Mouse (Mus musculus) CD4-positive naive resting alpha-beta T cell, adult 57 days (primary cell): ENCODE results near the gene Gjb4. TPM values are rescaled to one million over a fixed set of nuclear protein-coding genes. Genes with fewer than 3 reads are reported as not detected.

Source experiments
- total RNA-seq: library from RNA; stranded (reverse); gene quantifications from one replicate; pipeline ENCODE4 v1.2.4, GENCODE M21; 2023

The Gjb4 gene
- total RNA-seq, result not detected

DNA sequence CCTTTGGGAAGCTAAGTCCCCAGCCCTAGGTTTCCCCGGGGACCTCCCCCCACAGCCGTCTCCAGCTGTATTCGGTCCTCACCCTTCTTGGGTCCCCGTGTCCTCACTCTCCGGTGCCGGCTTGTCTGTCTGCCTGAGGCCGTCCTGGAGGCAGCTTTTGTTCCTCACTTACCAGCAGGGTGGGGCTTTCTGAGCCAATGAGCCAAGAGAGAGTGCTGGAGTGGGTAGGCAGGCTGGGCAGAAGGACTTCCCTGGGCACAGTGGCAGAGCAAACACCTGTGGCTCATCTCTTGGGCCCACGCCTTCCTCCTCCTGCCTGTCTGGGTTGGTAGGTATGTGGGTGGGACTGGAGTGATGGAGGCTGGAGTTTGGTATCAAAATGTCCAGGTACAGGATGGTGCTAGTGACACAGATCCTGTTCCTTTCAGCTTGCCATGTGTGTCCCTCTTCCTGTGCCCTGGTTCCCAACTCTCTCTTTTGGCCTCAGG lies at the start of gene Gjb4:
Gene Gjb4, minus strand, starts transcription at position 131 of the 488 bp plus-strand sequence.

DNA sequence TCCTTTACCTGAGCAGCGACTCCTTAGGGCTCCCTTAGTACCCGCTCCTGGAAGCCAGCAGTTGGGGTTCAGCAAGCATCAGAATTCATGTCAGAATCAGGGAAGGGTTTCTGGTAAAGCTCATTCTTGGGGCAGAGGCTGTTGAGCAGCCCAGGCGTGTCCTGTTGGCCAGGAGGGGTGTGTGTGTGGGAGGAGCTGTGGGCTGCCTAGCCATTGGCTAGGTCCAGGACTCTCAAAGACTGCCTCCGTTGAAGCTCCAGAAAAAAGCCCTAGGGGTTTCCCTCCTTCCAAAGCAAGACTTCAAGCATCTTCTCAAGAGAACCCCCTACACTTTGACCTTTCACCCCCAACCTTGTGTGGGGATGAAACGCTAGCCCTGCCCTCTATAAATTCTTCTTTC lies 4.1 kb upstream of the Gjb4 start, which contains the start of gene Gjb5:
Gene Gjb5, minus strand, starts transcription at position 164 of the 400 bp plus-strand sequence.

DNA sequence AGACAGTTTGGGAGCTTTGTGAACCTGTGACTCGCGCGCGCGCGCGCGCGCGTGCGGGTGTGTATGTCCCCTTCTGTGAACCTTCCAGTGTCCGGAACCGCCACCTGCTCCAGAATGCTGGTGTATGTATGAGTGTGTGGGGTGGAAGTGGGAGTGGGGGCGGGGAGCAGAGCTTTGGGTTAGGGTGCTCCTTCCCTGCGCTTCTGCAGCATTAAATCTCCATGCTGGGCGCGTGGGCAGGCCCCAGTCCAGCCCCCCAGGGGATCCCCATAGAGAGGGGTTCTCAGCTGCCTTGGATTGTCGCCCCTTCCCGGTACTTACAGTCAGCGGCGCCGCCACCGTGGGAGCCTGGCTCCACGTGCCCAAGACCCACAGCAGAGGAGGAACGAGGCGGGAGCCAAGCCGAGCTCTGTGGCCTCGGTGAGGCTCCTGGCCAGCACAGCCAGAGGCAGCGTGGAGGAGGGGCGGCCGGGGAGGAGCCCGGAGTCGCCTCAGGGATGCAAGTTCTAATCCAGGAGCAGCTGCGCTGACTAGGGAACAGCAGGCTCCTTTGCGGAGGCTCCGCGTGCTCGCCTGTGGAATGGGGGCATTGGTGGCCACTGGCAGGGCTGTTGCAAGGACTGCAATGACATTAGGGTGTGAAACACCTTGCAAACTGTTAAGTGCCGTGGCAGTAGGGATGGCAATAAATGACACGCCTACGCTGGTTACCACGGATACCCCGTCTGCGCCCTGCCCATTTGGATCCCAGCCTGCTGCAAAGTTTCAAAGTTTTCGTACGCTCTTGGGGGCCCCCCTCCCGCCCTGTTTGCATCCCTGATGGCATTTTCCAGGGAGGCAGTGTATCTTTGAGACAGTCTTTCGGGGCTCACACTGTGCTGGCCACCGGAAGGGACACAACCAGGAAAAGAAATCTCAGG lies 23.4 kb downstream of the Gjb4 start, which contains the start of gene Gjb3:
Gene Gjb3, minus strand, starts transcription at position 664 of the 920 bp plus-strand sequence.

DNA sequence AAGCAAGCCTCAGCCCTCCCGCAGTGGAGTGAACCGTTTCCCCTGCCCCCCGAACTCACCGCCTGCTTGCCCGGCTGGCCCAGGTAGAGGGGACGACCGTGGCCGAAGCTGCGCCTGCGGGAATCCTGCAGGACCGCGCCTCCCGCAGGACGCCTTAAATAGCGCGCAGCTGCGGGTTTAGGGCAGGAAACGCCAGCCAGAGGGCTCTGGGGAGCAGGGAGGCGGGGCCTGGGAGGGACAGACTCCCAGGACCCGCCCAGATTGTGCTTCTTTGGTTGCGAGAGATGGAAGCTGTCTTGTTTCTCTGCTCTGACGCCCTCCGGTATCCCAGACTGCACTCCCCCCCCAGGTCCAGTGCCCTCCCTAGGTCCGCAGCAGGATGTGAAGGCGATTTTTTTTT lies 40.0 kb downstream of the Gjb4 start, which contains the start of gene Gja4:
Gene Gja4, minus strand, starts transcription at position 179 of the 400 bp plus-strand sequence.

Other genes starting within 250 kb of the Gjb4 start
- 4.9 TPM for gene Tmem35b, start 230.4 kb downstream of the Gjb4 start, total RNA-seq
- gene Dlgap3, start 184.9 kb downstream of the Gjb4 start, total RNA-seq, result 0.24 TPM
- 21.1 TPM for gene Smim12, start 110.3 kb downstream of the Gjb4 start, total RNA-seq
- gene Gja4, start 40.0 kb downstream of the Gjb4 start, total RNA-seq, result not detected
- not detected for gene Gjb3, start 23.2 kb downstream of the Gjb4 start, total RNA-seq
- gene Gjb5, start 4.1 kb upstream of the Gjb4 start, total RNA-seq, result not detected